Mouse (Mus musculus) CH12.LX (cell line): Measurements from ENCODE around the gene Ndufv3. TPM values are rescaled to one million over a fixed set of nuclear protein-coding genes. Genes with fewer than 3 reads are reported as not detected.

ENCODE experiments used
- DNase-seq: peaks from one replicate; pipeline ENCODE4 v3.0.0-alpha.2; 2013; ENCODE audit errors: extremely low read depth
- H3K27ac ChIP-seq: 2 replicates; pipeline ENCODE4 v1.5.1; 2012; ENCODE audit warnings: low read depth, mild to moderate bottlenecking, control low read depth, moderate library complexity; ENCODE audit not compliant: insufficient read depth
- H3K27me3 ChIP-seq: replicated peaks from 2 replicates; pipeline ENCODE3; 2012; ENCODE audit warnings: inconsistent platforms
- H3K36me3 ChIP-seq, 2 experiments: replicated peaks in 1 of 2; 2 replicates each; pipeline versions ENCODE3 to v1.6.1; 2012; ENCODE audit warnings: inconsistent platforms in 1 of 2, low read length in 1 of 2, mild to moderate bottlenecking in 1 of 2, mixed read lengths in 1 of 2, moderate library complexity in 1 of 2; ENCODE audit not compliant: control insufficient read depth in 1 of 2, insufficient read depth in 1 of 2
- H3K4me1 ChIP-seq, 2 experiments: 2 replicates each; pipeline ENCODE4 v1.6.1; 2012; ENCODE audit warnings: inconsistent platforms in 1 of 2, moderate library complexity in 1 of 2; ENCODE audit not compliant: insufficient read depth in 2 of 2, control insufficient read depth in 1 of 2
- H3K4me2 ChIP-seq: 2 replicates; pipeline ENCODE4 v1.6.1; 2012; ENCODE audit warnings: low read depth, mild to moderate bottlenecking, control low read depth; ENCODE audit not compliant: poor library complexity, insufficient read depth, severe bottlenecking
- H3K4me3 ChIP-seq, 3 experiments: fragments of 150-350 bp in 1 of 3; sonication (generic) in 1 of 3; replicated peaks in 1 of 3; 2 replicates each; pipeline versions ENCODE3 to v1.5.1; 2011 to 2012; ENCODE audit warnings: low read depth in 2 of 3, low read length in 2 of 3, mild to moderate bottlenecking in 2 of 3, moderate library complexity in 2 of 3, control low read depth in 1 of 3, improper control_type of control experiment in 1 of 3, inconsistent platforms in 1 of 3, mixed read lengths in 1 of 3; ENCODE audit not compliant: poor library complexity in 1 of 3
- H3K79me2 ChIP-seq: replicated peaks from 2 replicates; pipeline ENCODE4 v1.6.1; 2012; ENCODE audit warnings: mild to moderate bottlenecking, moderate library complexity; ENCODE audit not compliant: control insufficient read depth, poor library complexity, insufficient read depth, severe bottlenecking; ENCODE audit errors: extremely low read depth
- H3K9ac ChIP-seq: 2 replicates; pipeline ENCODE4 v1.6.1; 2012; ENCODE audit warnings: low read depth, mild to moderate bottlenecking, control low read depth, moderate library complexity; ENCODE audit not compliant: insufficient read depth
- H3K9me3 ChIP-seq: replicated peaks from 2 replicates; pipeline ENCODE3; 2012; ENCODE audit warnings: low read length, inconsistent platforms, mixed read lengths
- BHLHE40 ChIP-seq: IDR thresholded peaks from 2 replicates; pipeline ENCODE4 v1.6.1; 2011; ENCODE audit warnings: mild to moderate bottlenecking, low read depth, low read length, improper control_type of control experiment
- CHD1 ChIP-seq: IDR thresholded peaks from 2 replicates; pipeline ENCODE4 v1.6.1; 2012; ENCODE audit warnings: low read depth, low read length, improper control_type of control experiment, inconsistent platforms
- CHD2 ChIP-seq: IDR thresholded peaks from 2 replicates; pipeline ENCODE4 v1.6.1; 2011; ENCODE audit warnings: low read length, improper control_type of control experiment
- CTCF ChIP-seq, 2 experiments: IDR thresholded peaks in 1 of 2; conservative IDR thresholded peaks in 1 of 2; 2 replicates each; pipeline ENCODE4 v1.5.1; 2011 to 2012; ENCODE audit warnings: low read depth in 2 of 2, low read length in 2 of 2, improper control_type of control experiment in 1 of 2, inconsistent platforms in 1 of 2, mild to moderate bottlenecking in 1 of 2, moderate library complexity in 1 of 2
- E2F4 ChIP-seq: IDR thresholded peaks from 2 replicates; pipeline ENCODE4 v1.6.1; 2011; ENCODE audit warnings: low read depth, low read length, improper control_type of control experiment; ENCODE audit not compliant: insufficient replicate concordance
- ELF1 ChIP-seq: IDR thresholded peaks from 2 replicates; pipeline ENCODE4 v1.6.1; 2014; ENCODE audit warnings: low read depth, mild to moderate bottlenecking, inconsistent platforms, low read length, improper control_type of control experiment
- EP300 ChIP-seq: IDR thresholded peaks from 2 replicates; pipeline ENCODE4 v1.6.1; 2011; ENCODE audit warnings: low read length, improper control_type of control experiment
- ETS1 ChIP-seq: conservative IDR thresholded peaks from 2 replicates; pipeline ENCODE4 v1.6.1; 2012; ENCODE audit warnings: low read depth, mild to moderate bottlenecking, inconsistent platforms, low read length, improper control_type of control experiment, moderate library complexity
- GABPA ChIP-seq: IDR thresholded peaks from 2 replicates; pipeline ENCODE4 v1.6.1; 2012; ENCODE audit warnings: low read depth, low read length, improper control_type of control experiment, inconsistent platforms; ENCODE audit not compliant: insufficient replicate concordance
- HCFC1 ChIP-seq: IDR thresholded peaks from 2 replicates; pipeline ENCODE4 v1.6.1; 2012; ENCODE audit warnings: low read depth, mild to moderate bottlenecking, inconsistent platforms, low read length, improper control_type of control experiment
- IRF4 ChIP-seq: IDR thresholded peaks from 2 replicates; pipeline ENCODE4 v1.6.1; 2014; ENCODE audit warnings: low read depth, mild to moderate bottlenecking, inconsistent platforms, low read length, improper control_type of control experiment
- JUN ChIP-seq: IDR thresholded peaks from 2 replicates; pipeline ENCODE4 v1.6.1; 2011; ENCODE audit warnings: low read depth, mild to moderate bottlenecking, low read length, improper control_type of control experiment, moderate library complexity; ENCODE audit not compliant: insufficient read depth
- JUND ChIP-seq: conservative IDR thresholded peaks from 2 replicates; pipeline ENCODE4 v1.6.1; 2011; ENCODE audit warnings: low read depth, low read length, improper control_type of control experiment
- KAT2A ChIP-seq: IDR thresholded peaks from 2 replicates; pipeline ENCODE4 v1.6.1; 2012; ENCODE audit warnings: low read length, improper control_type of control experiment, inconsistent platforms; ENCODE audit not compliant: insufficient replicate concordance
- MAFK ChIP-seq: IDR thresholded peaks from 2 replicates; pipeline ENCODE4 v1.6.1; 2011; ENCODE audit warnings: low read length, improper control_type of control experiment; ENCODE audit not compliant: insufficient replicate concordance
- MAX ChIP-seq: IDR thresholded peaks from 2 replicates; pipeline ENCODE4 v1.6.1; 2011; ENCODE audit warnings: low read length, improper control_type of control experiment
- MAZ ChIP-seq: IDR thresholded peaks from 2 replicates; pipeline ENCODE4 v1.6.1; 2012; ENCODE audit warnings: low read depth, mild to moderate bottlenecking, inconsistent platforms, low read length, improper control_type of control experiment, moderate library complexity
- MEF2A ChIP-seq: IDR thresholded peaks from 2 replicates; pipeline ENCODE4 v1.6.1; 2014; ENCODE audit warnings: low read depth, mild to moderate bottlenecking, inconsistent platforms, low read length, improper control_type of control experiment, borderline replicate concordance
- MXI1 ChIP-seq: IDR thresholded peaks from 2 replicates; pipeline ENCODE4 v1.6.1; 2011; ENCODE audit warnings: mild to moderate bottlenecking, low read depth, low read length, improper control_type of control experiment
- MYC ChIP-seq: IDR thresholded peaks from 2 replicates; pipeline ENCODE4 v1.6.1; 2011; ENCODE audit warnings: low read depth, mild to moderate bottlenecking, improper control_type of control experiment, low read length
- NELFE ChIP-seq: IDR thresholded peaks from 2 replicates; pipeline ENCODE4 v1.6.1; 2011; ENCODE audit warnings: low read depth, low read length, improper control_type of control experiment
- NRF1 ChIP-seq: IDR thresholded peaks from 2 replicates; pipeline ENCODE4 v1.6.1; 2014; ENCODE audit warnings: low read depth, mild to moderate bottlenecking, inconsistent platforms, low read length, improper control_type of control experiment, moderate library complexity
- PAX5 ChIP-seq: IDR thresholded peaks from 2 replicates; pipeline ENCODE4 v1.6.1; 2012; ENCODE audit warnings: low read length, inconsistent platforms, mixed read lengths
- POLR2A ChIP-seq: IDR thresholded peaks from 2 replicates; pipeline ENCODE4 v1.6.1; 2011; ENCODE audit warnings: low read depth, mild to moderate bottlenecking, improper control_type of control experiment, low read length
- POLR2AphosphoS2 ChIP-seq: IDR thresholded peaks from 2 replicates; pipeline ENCODE4 v1.6.1; 2011; ENCODE audit warnings: low read depth, low read length, improper control_type of control experiment
- RAD21 ChIP-seq: IDR thresholded peaks from 2 replicates; pipeline ENCODE4 v1.6.1; 2011; ENCODE audit warnings: low read depth, mild to moderate bottlenecking, low read length, improper control_type of control experiment, moderate library complexity
- RCOR1 ChIP-seq: conservative IDR thresholded peaks from 2 replicates; pipeline ENCODE4 v1.6.1; 2012; ENCODE audit warnings: low read depth, mild to moderate bottlenecking, inconsistent platforms, low read length, improper control_type of control experiment
- SIN3A ChIP-seq: IDR thresholded peaks from 2 replicates; pipeline ENCODE4 v1.6.1; 2012; ENCODE audit warnings: low read length, improper control_type of control experiment, inconsistent platforms
- SMC3 ChIP-seq: IDR thresholded peaks from 2 replicates; pipeline ENCODE4 v1.6.1; 2011; ENCODE audit warnings: low read depth, low read length, improper control_type of control experiment
- TBP ChIP-seq: conservative IDR thresholded peaks from 2 replicates; pipeline ENCODE4 v1.6.1; 2011; ENCODE audit warnings: low read depth, low read length, improper control_type of control experiment
- TCF12 ChIP-seq: IDR thresholded peaks from 2 replicates; pipeline ENCODE4 v1.6.1; 2014; ENCODE audit warnings: low read depth, mild to moderate bottlenecking, inconsistent platforms, low read length, improper control_type of control experiment
- UBTF ChIP-seq: IDR thresholded peaks from 2 replicates; pipeline ENCODE4 v1.6.1; 2012; ENCODE audit warnings: low read depth, mild to moderate bottlenecking, inconsistent platforms, low read length, improper control_type of control experiment, moderate library complexity
- USF1 ChIP-seq: IDR thresholded peaks from 2 replicates; pipeline ENCODE4 v1.6.1; 2014; ENCODE audit warnings: low read depth, mild to moderate bottlenecking, inconsistent platforms, low read length, improper control_type of control experiment
- USF2 ChIP-seq: conservative IDR thresholded peaks from 2 replicates; pipeline ENCODE4 v1.6.1; 2011; ENCODE audit warnings: low read depth, low read length, improper control_type of control experiment
- ZC3H11A ChIP-seq: IDR thresholded peaks from 2 replicates; pipeline ENCODE4 v1.6.1; 2012; ENCODE audit warnings: low read depth, mild to moderate bottlenecking, inconsistent platforms, low read length, improper control_type of control experiment
- ZKSCAN1 ChIP-seq: IDR thresholded peaks from 2 replicates; pipeline ENCODE4 v1.6.1; 2012; ENCODE audit warnings: low read depth, inconsistent platforms, low read length, improper control_type of control experiment, borderline replicate concordance
- ZMIZ1 ChIP-seq: IDR thresholded peaks from 2 replicates; pipeline ENCODE4 v1.6.1; 2012; ENCODE audit warnings: low read depth, mild to moderate bottlenecking, inconsistent platforms, low read length, improper control_type of control experiment
- ZNF384 ChIP-seq: IDR thresholded peaks from 2 replicates; pipeline ENCODE4 v1.6.1; 2012; ENCODE audit warnings: low read depth, low read length, improper control_type of control experiment, inconsistent platforms
- dilution Hi-C: fragments of 300-500 bp; cut with MboI; formaldehyde crosslinking; loops from 2 replicates; pipeline ENCODE4 v1.14.3; 2020; ENCODE audit warnings: low sequenced_read_pairs; ENCODE audit not compliant: extremely low pct_unique_long_range_greater_than_20kb, extremely low pct_ligation_motif_present
- in situ Hi-C: fragments of 300-500 bp; cut with MboI; formaldehyde crosslinking; loops from 3 replicates; pipeline ENCODE4 v1.14.3; 2019; ENCODE audit warnings: low sequenced_read_pairs, low pct_ligation_motif_present, low pct_unique_long_range_greater_than_20kb, mixed read lengths
- polyA plus RNA-seq: library from polyadenylated mRNA; unstranded; fragments of >175 nt; gene quantifications from 2 replicates; pipeline ENCODE4 v1.2.1, GENCODE M21; 2012; ENCODE audit warnings: low read depth; ENCODE audit not compliant: insufficient read length
- total RNA-seq, 2 experiments: library from RNA; depleted of rRNA; stranded (reverse); fragments of 300-350 nt in 1 of 2; fragments of >200 nt in 1 of 2; gene quantifications; 2 replicates each; pipeline ENCODE4 v1.2.3; 2012 to 2014

The Ndufv3 gene
- total and polyA plus RNA-seq, 3 experiments, result 292 to 409 (median 298) TPM

- Histone ChIP-seq H3K4me1 (peaks cover 4 to 22% of the 10 kb centered on the region in 2 experiments; a peak in 3 of 4 replicates), H3K9ac (peak overlapping the region; percentile 95), H3K27me3 (no peaks in the 10 kb centered on the region), H3K4me3 (peak overlapping the region; percentile 65 to 92 (median 80)), H3K27ac (peak overlapping the region; percentile 47), H3K79me2 (peaks cover 6% of the 10 kb centered on the region)
- dilution Hi-C loops, result no loop called here
- in situ Hi-C loops, result no loop called here
- peak; percentile 78 for TF ChIP-seq POLR2A
- 0 out of 2 replicates have a peak, but pooled peaks have one; percentile 9 for TF ChIP-seq JUN
- no peak for TF ChIP-seq NRF1
- no peak for TF ChIP-seq ETS1
- no peak for TF ChIP-seq E2F4
- no peak for TF ChIP-seq PAX5
- no peak for TF ChIP-seq SMC3
- TF ChIP-seq RCOR1, result no peak
- no peak for TF ChIP-seq MAZ
- peak; percentile 58; the same call in 1 of the 2 replicates for TF ChIP-seq POLR2AphosphoS2
- peak; percentile 64; the same call in 1 of the 2 replicates for TF ChIP-seq NELFE
- TF ChIP-seq CHD2, result peak; percentile 82
- no peak for TF ChIP-seq ZC3H11A
- TF ChIP-seq MAX, result no peak
- no peak for TF ChIP-seq ZKSCAN1
- TF ChIP-seq MAFK, result no peak
- no peak for TF ChIP-seq GABPA
- TF ChIP-seq TCF12, result 0 out of 2 replicates have a peak, but pooled peaks have one; percentile 29
- TF ChIP-seq MYC, result 0 out of 2 replicates have a peak, but pooled peaks have one; percentile 45
- no peak for TF ChIP-seq JUND
- TF ChIP-seq MEF2A, result no peak
- no peak for TF ChIP-seq IRF4
- no peak for TF ChIP-seq USF1
- TF ChIP-seq SIN3A, result peak; percentile 64; the same call in 1 of the 2 replicates
- TF ChIP-seq ZNF384, result no peak
- no peak for TF ChIP-seq USF2
- no peak for TF ChIP-seq EP300
- TF ChIP-seq BHLHE40, result no peak
- no peak; the same call in 1 of the 2 replicates for TF ChIP-seq ZMIZ1
- TF ChIP-seq KAT2A, result 0 out of 2 replicates have a peak, but pooled peaks have one; percentile 3
- TF ChIP-seq TBP, result peak; percentile 89
- TF ChIP-seq UBTF, result no peak
- peak; percentile 75 for TF ChIP-seq HCFC1
- no peak for TF ChIP-seq RAD21
- peak; percentile 77 for TF ChIP-seq ELF1
- no peak; the same call in 1 of the 2 replicates for TF ChIP-seq MXI1
- no peak for TF ChIP-seq CHD1
- TF ChIP-seq CTCF (conservative IDR thresholded peaks at IDR 0.05 in 1 of 2, IDR thresholded peaks at IDR 0.05 in 1 of 2; ENCODE audit: low read depth in 2 of 2, low read length in 2 of 2), result no peak
- TF ChIP-seq, all 38 proteins: peak for 12
- peaks cover 7 to 27% of the 10 kb centered on the region in 2 experiments for H3K36me3 ChIP-seq
- peak overlapping the region; percentile 92 for H3K4me2 ChIP-seq
- H3K9me3 ChIP-seq, result no peaks in the 10 kb centered on the region
- DNase-seq, result peak; percentile 66
Measured at GRCm38 (mm10) chr17:31557947-31558542, 38.1 kb downstream of the Ndufv3 start.
